Mouse (Mus musculus): ENCODE data around the gene Xirp1.

Gene Xirp1

GRCm38 (mm10) chr9:119985881-119986574 is 37.4 kb downstream of the Xirp1 start:
- DNase-seq (ENCODE audit: low spot score): no peak

GRCm38 (mm10) chr9:119984536-119985011 is 38.8 kb downstream of the Xirp1 start, which contains the start of gene Csrnp1:
Gene Csrnp1, minus strand, starts transcription at chr9:119984658.
- DNase-seq (ENCODE audit: low spot score): no peak

- peak; percentile 90 for DNase-seq (ENCODE audit: low spot score)
These were observed 39.5 kb downstream of the Xirp1 start for GRCm38 (mm10) chr9:119983585-119984535.

GRCm38 (mm10) chr9:119982956-119983551 is 40.3 kb downstream of the Xirp1 start:
- DNase-seq (ENCODE audit: low spot score): peak; percentile 61

GRCm38 (mm10) chr9:119982241-119982811 is 41.1 kb downstream of the Xirp1 start:
- no peak for DNase-seq (ENCODE audit: low spot score)

- peak; percentile 57 for DNase-seq (ENCODE audit: low spot score)
These were observed 41.9 kb downstream of the Xirp1 start for GRCm38 (mm10) chr9:119981183-119982179.

GRCm38 (mm10) chr9:119980770-119981182 is 42.6 kb downstream of the Xirp1 start:
- DNase-seq (ENCODE audit: low spot score): no peak

GRCm38 (mm10) chr9:119979749-119980148 is 43.6 kb downstream of the Xirp1 start:
- DNase-seq (ENCODE audit: low spot score): no peak

- DNase-seq (ENCODE audit: low spot score): no peak
These were observed 44.5 kb downstream of the Xirp1 start for GRCm38 (mm10) chr9:119978811-119979441.

- DNase-seq (ENCODE audit: low spot score): no peak
These were observed 45.1 kb downstream of the Xirp1 start for GRCm38 (mm10) chr9:119978151-119978810.

- DNase-seq (ENCODE audit: low spot score): no peak
These were observed 45.8 kb downstream of the Xirp1 start for GRCm38 (mm10) chr9:119977557-119978060.

GRCm38 (mm10) chr9:119976704-119977556 is 46.5 kb downstream of the Xirp1 start:
- no peak for DNase-seq (ENCODE audit: low spot score)

GRCm38 (mm10) chr9:119975286-119975685 is 48.1 kb downstream of the Xirp1 start:
- no peak for DNase-seq (ENCODE audit: low spot score)

GRCm38 (mm10) chr9:119974609-119975008 is 48.8 kb downstream of the Xirp1 start:
- DNase-seq (ENCODE audit: low spot score): no peak

GRCm38 (mm10) chr9:119973869-119974520 is 49.4 kb downstream of the Xirp1 start:
- DNase-seq (ENCODE audit: low spot score): no peak

GRCm38 (mm10) chr9:119973281-119973680 is 50.1 kb downstream of the Xirp1 start:
- no peak for DNase-seq (ENCODE audit: low spot score)

GRCm38 (mm10) chr9:119972582-119972981 is 50.8 kb downstream of the Xirp1 start:
- DNase-seq (ENCODE audit: low spot score): no peak

GRCm38 (mm10) chr9:119972166-119972565 is 51.2 kb downstream of the Xirp1 start:
- no peak for DNase-seq (ENCODE audit: low spot score)

All from urinary bladder, postnatal 25 days (tissue).